Mouse (Mus musculus): ENCODE results near the gene Usp35.

- TF ChIP-seq POLR2A (IDR thresholded peaks at IDR 0.05; ENCODE audit: low read depth, low read length) (no peak), CTCF (IDR thresholded peaks at IDR 0.05; ENCODE audit: extremely low read depth, insufficient read length, insufficient replicate concordance, low read depth, low read length) (no peak)
These were observed 24.4 kb upstream of the Usp35 start for GRCm38 (mm10) chr7:97356253-97356652.

Measured in small intestine, adult 2 months (tissue).